Mouse (Mus musculus) adrenal gland, postnatal 14 days (tissue): ENCODE measurements at regions not wholly inside any gene's neighbourhood (a gene's known extent, or its start where the extent isn't known, plus 50 kb on each side); places are given as distances from the start of the nearest gene placed in this dataset.
"Not testable (repeated sequence)": the region's sequence is repeated elsewhere in the genome, so short reads cannot be mapped to it uniquely, and the experiment has no call there.

Source experiments
- DNase-seq: peaks from one replicate; pipeline ENCODE4 v3.0.0; 2021; ENCODE audit warnings: mixed read lengths

DNA sequence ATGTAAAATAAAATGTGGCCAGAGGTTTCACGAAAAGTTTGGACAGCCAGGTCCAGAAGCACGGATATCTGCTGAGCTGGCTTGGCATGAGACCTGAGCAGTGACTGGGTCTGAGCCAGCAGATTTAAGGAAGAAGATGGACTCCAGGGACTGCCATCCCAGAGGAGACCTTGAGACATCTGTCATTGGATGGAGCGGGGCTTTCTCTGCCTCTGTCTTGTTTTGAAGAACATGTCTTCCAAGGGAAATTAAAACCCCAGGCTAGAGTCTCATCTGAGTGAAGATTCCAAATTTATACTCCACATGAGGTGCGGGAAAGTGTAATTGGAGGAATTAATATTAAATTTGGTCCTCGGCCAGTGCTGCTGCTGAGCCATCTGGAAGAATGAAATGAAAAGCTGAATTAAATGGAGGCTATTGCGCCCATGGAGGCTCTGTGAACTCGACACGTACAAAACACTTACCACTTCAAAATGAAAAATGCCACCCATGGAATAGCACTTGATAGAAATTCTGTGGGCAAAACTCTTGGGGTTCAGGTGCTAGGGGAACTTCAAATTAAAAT, 129.8 kb upstream of the Adcy2 start:
- no peak for DNase-seq

- DNase-seq, result no peak
Measured at GRCm38 (mm10) chr13:69127522-69127921, 128.2 kb upstream of the Adcy2 start.

- DNase-seq, result not testable (repeated sequence)
Measured at GRCm38 (mm10) chr13:69118743-69119142, 119.4 kb upstream of the Adcy2 start.

DNA sequence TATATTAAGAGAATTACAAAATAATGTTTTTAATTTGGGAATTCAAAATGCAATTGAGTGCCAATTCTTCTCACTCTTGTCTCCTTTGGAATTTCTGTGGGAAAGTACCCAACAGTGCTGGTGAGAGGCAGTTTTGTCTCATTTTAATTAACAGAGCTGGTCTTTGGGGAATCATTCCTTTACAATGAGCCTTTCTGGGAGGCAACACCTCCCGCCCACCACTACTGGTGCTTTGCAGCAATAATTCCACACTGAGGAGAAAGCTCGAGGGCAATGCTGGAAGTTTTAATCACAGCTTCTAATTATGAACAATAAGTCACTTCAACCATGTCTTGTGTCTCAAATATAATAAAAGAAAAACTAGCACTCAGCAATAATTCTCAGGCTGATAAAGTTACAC, 109.8 kb upstream of the Adcy2 start:
- no peak for DNase-seq

DNA sequence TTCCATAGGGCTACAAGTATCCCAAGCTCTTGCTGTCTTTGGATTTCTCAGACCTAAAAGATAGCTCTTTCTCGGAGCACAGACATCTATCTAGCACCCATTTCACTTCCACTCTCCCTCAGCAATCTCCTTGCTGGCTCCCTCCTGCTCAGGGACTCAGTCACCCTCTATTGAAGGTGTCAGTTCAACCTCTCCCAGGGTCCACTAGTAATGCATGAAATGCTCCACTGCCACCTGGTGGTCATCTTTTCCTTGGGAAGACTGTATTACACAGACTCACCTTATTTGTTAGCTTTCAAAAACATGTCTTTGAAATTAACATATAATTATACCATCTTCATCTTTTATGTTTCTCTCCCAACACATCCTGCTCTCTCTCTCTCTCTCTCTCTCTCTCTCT, 87.3 kb upstream of the Adcy2 start:
- DNase-seq, result peak; percentile 64

DNA sequence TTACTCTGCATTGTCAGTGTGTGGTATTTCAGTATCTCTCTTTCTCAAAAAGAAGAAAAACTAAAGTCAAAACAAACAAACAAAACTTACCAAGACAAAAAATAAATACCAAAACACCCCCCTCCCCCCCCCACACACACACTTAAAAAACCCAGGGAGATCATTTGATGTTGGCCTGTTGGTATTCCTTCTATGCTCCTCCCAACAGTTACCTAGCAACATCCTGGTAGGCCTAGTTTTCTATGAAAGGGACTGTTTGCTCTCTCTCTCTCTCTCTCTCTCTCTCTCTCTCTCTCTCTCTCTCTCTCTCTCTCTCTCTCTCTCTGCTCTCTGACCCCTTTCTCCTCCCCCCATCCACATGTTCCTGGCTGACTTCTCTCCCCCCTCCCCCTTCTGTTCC, 71.0 kb upstream of the Adcy2 start:
- no peak for DNase-seq

- DNase-seq, result no peak
Measured at GRCm38 (mm10) chr13:69069817-69070216, 70.5 kb upstream of the Adcy2 start.

- DNase-seq, result no peak
Measured at GRCm38 (mm10) chr13:69066636-69067035, 67.3 kb upstream of the Adcy2 start.

- DNase-seq, result no peak
Measured at GRCm38 (mm10) chr13:69065285-69065684, 65.9 kb upstream of the Adcy2 start.

- no peak for DNase-seq
Measured at GRCm38 (mm10) chr13:69062692-69063233, 63.4 kb upstream of the Adcy2 start.

DNA sequence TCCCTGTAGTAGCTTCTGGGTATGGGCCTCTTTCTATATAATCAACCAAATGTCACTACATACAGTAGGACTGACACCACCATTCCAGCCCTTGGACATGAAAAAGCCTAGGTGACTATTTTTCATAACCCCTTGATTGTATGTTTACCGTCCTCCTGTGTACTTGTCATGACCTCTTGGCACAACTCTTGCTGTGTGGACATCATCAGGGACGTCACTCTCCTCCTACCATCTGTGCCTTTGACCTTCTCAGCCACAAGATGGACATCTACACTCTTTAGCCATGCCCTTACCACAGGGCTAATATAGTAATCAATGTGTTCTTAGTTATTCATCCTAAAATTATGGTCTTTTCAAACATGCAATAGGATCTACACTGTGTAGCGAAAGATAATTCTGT, 62.1 kb upstream of the Adcy2 start:
- no peak for DNase-seq
